Mouse (Mus musculus): Measurements from ENCODE around the gene Gm28551. TPM values are rescaled to one million over a fixed set of nuclear protein-coding genes. Genes with fewer than 3 reads are reported as not detected.
"Not testable (repeated sequence)": the region's sequence is repeated elsewhere in the genome, so short reads cannot be mapped to it uniquely, and the experiment has no call there.

Gm28551 gene
- polyA plus RNA-seq, 1 experiment from 2014 or later: 0.77 TPM

- WGBS: 65% methylated on average over 2 of the region's 2 CpGs
- not testable (repeated sequence) for ATAC-seq (ENCODE audit: low read depth)
Observed at GRCm38 (mm10) chr1:53337403-53337802, 15.1 kb downstream of the Gm28551 start.

GRCm38 (mm10) chr1:53335465-53335864 is 17.0 kb downstream of the Gm28551 start:
- Histone ChIP-seq H3K9ac (ENCODE audit: low read depth, low read length) (no peak overlapping the region), H3K4me3 (ENCODE audit: low read depth, low read length) (no peak overlapping the region), H3K9me3 (ENCODE audit: control insufficient read depth, low read length) (0 out of 2 replicates have a peak, but pooled peaks cover 4% of the 10 kb centered on the region), H3K36me3 (ENCODE audit: control insufficient read depth, insufficient read depth, low read length) (peaks cover 1% of the 10 kb centered on the region; the same call in 1 of the 2 replicates), H3K27ac (replicated peaks; ENCODE audit: low read depth, low read length) (no peak overlapping the region), H3K4me1 (ENCODE audit: control insufficient read depth, insufficient read depth, low read length) (no peaks in the 10 kb centered on the region), H3K27me3 (replicated peaks; ENCODE audit: control insufficient read depth, insufficient read depth, low read length) (no peaks in the 10 kb centered on the region), H3K4me2 (ENCODE audit: low read depth, low read length) (no peak overlapping the region)
- ATAC-seq (ENCODE audit: low read depth) (no peak), DNase-seq (ENCODE audit: low spot score) (no peak)

More at GRCm38 (mm10) chr1:53337403-53337802, 15.1 kb downstream of the Gm28551 start:
- not testable (repeated sequence) for H3K9ac ChIP-seq (ENCODE audit: low read depth, low read length); H3K27ac ChIP-seq (replicated peaks; ENCODE audit: low read depth, low read length); H3K27me3 ChIP-seq (replicated peaks; ENCODE audit: control insufficient read depth, insufficient read depth, low read length); H3K4me1 ChIP-seq (ENCODE audit: control insufficient read depth, insufficient read depth, low read length); H3K4me3 ChIP-seq (ENCODE audit: low read depth, low read length); DNase-seq (ENCODE audit: low spot score); H3K4me2 ChIP-seq (ENCODE audit: low read depth, low read length)
- Histone ChIP-seq H3K9me3 (ENCODE audit: control insufficient read depth, low read length) (0 out of 2 replicates have a peak, but pooled peaks cover 14% of the 10 kb centered on the region), H3K36me3 (ENCODE audit: control insufficient read depth, insufficient read depth, low read length) (peaks cover 21% of the 10 kb centered on the region)

GRCm38 (mm10) chr1:53333527-53333926 is 18.9 kb downstream of the Gm28551 start:
- H3K4me3 ChIP-seq (ENCODE audit: low read depth, low read length); DNase-seq (ENCODE audit: low spot score); H3K36me3 ChIP-seq (ENCODE audit: control insufficient read depth, insufficient read depth, low read length); H3K27ac ChIP-seq (replicated peaks; ENCODE audit: low read depth, low read length); H3K4me1 ChIP-seq (ENCODE audit: control insufficient read depth, insufficient read depth, low read length); H3K9me3 ChIP-seq (ENCODE audit: control insufficient read depth, low read length); H3K27me3 ChIP-seq (replicated peaks; ENCODE audit: control insufficient read depth, insufficient read depth, low read length); ATAC-seq (ENCODE audit: low read depth); H3K4me2 ChIP-seq (ENCODE audit: low read depth, low read length); H3K9ac ChIP-seq (ENCODE audit: low read depth, low read length): not testable (repeated sequence)
- WGBS: 76% methylated on average over 5 of the region's 5 CpGs

GRCm38 (mm10) chr1:53324827-53325494 is 27.5 kb downstream of the Gm28551 start:
- no peaks in the 10 kb centered on the region for H3K9me3 ChIP-seq (ENCODE audit: control insufficient read depth, low read length)
- ATAC-seq (ENCODE audit: low read depth) (no peak), DNase-seq (ENCODE audit: low spot score) (no peak)
- WGBS: 95% methylated on average over 5 of the region's 5 CpGs
- no peak overlapping the region for H3K4me2 ChIP-seq (ENCODE audit: low read depth, low read length)
- peaks cover 20% of the 10 kb centered on the region; the same call in 1 of the 2 replicates for H3K36me3 ChIP-seq (ENCODE audit: control insufficient read depth, insufficient read depth, low read length)
- H3K4me3 ChIP-seq (ENCODE audit: low read depth, low read length): no peak overlapping the region
- H3K27ac ChIP-seq (replicated peaks; ENCODE audit: low read depth, low read length): no peak overlapping the region
- no peaks in the 10 kb centered on the region for H3K27me3 ChIP-seq (replicated peaks; ENCODE audit: control insufficient read depth, insufficient read depth, low read length)
- no peak overlapping the region for H3K9ac ChIP-seq (ENCODE audit: low read depth, low read length)
- no peaks in the 10 kb centered on the region for H3K4me1 ChIP-seq (ENCODE audit: control insufficient read depth, insufficient read depth, low read length)

- no peaks in the 10 kb centered on the region for H3K4me1 ChIP-seq (ENCODE audit: control insufficient read depth, insufficient read depth, low read length)
- no peak overlapping the region for H3K4me2 ChIP-seq (ENCODE audit: low read depth, low read length)
- H3K9ac ChIP-seq (ENCODE audit: low read depth, low read length): no peak overlapping the region
- H3K27me3 ChIP-seq (replicated peaks; ENCODE audit: control insufficient read depth, insufficient read depth, low read length): no peaks in the 10 kb centered on the region
- DNase-seq (ENCODE audit: low spot score) (no peak), ATAC-seq (ENCODE audit: low read depth) (no peak)
- WGBS: 98% methylated on average over 1 of the region's 1 CpGs
- H3K27ac ChIP-seq (replicated peaks; ENCODE audit: low read depth, low read length): no peak overlapping the region
- H3K36me3 ChIP-seq (ENCODE audit: control insufficient read depth, insufficient read depth, low read length): peaks cover 22% of the 10 kb centered on the region; the same call in 1 of the 2 replicates
- H3K9me3 ChIP-seq (ENCODE audit: control insufficient read depth, low read length): no peaks in the 10 kb centered on the region
- H3K4me3 ChIP-seq (ENCODE audit: low read depth, low read length): no peak overlapping the region
Observed at GRCm38 (mm10) chr1:53324277-53324676, 28.2 kb downstream of the Gm28551 start.

GRCm38 (mm10) chr1:53323254-53323653 is 29.2 kb downstream of the Gm28551 start:
- DNase-seq (ENCODE audit: low spot score) (no peak), ATAC-seq (ENCODE audit: low read depth) (no peak)
- no peaks in the 10 kb centered on the region for H3K9me3 ChIP-seq (ENCODE audit: control insufficient read depth, low read length)
- WGBS: 86% methylated on average over 5 of the region's 5 CpGs
- no peak overlapping the region for H3K4me3 ChIP-seq (ENCODE audit: low read depth, low read length)
- no peak overlapping the region for H3K27ac ChIP-seq (replicated peaks; ENCODE audit: low read depth, low read length)
- peaks cover 26% of the 10 kb centered on the region; the same call in 1 of the 2 replicates for H3K36me3 ChIP-seq (ENCODE audit: control insufficient read depth, insufficient read depth, low read length)
- no peaks in the 10 kb centered on the region for H3K4me1 ChIP-seq (ENCODE audit: control insufficient read depth, insufficient read depth, low read length)
- no peak overlapping the region for H3K4me2 ChIP-seq (ENCODE audit: low read depth, low read length)
- H3K27me3 ChIP-seq (replicated peaks; ENCODE audit: control insufficient read depth, insufficient read depth, low read length): no peaks in the 10 kb centered on the region
- H3K9ac ChIP-seq (ENCODE audit: low read depth, low read length): no peak overlapping the region

GRCm38 (mm10) chr1:53321662-53322344 is 30.7 kb downstream of the Gm28551 start:
- WGBS: 97% methylated on average over 4 of the region's 4 CpGs
- H3K27ac ChIP-seq (replicated peaks; ENCODE audit: low read depth, low read length): no peak overlapping the region
- no peak for ATAC-seq (ENCODE audit: low read depth)

GRCm38 (mm10) chr1:53312989-53313967 is 39.2 kb downstream of the Gm28551 start, which contains the start of gene Osgepl1:
Gene Osgepl1 (plus strand): TSS chr1:53313624.
- ATAC-seq (ENCODE audit: low read depth) (peak; percentile 97), DNase-seq (ENCODE audit: low spot score) (peak; percentile 92)
- Histone ChIP-seq H3K9me3 (ENCODE audit: control insufficient read depth, low read length) (no peaks in the 10 kb centered on the region), H3K27ac (replicated peaks; ENCODE audit: low read depth, low read length) (peak within 1 kb of the TSS; percentile 87), H3K36me3 (ENCODE audit: control insufficient read depth, insufficient read depth, low read length) (peaks cover 13% of the 10 kb centered on the region), H3K9ac (ENCODE audit: low read depth, low read length) (peak within 1 kb of the TSS; percentile 83), H3K27me3 (replicated peaks; ENCODE audit: control insufficient read depth, insufficient read depth, low read length) (no peaks in the 10 kb centered on the region), H3K4me2 (ENCODE audit: low read depth, low read length) (peak within 1 kb of the TSS; percentile 58), H3K4me1 (ENCODE audit: control insufficient read depth, insufficient read depth, low read length) (0 out of 2 replicates have a peak, but pooled peaks cover 2% of the 10 kb centered on the region), H3K4me3 (ENCODE audit: low read depth, low read length) (peak within 1 kb of the TSS; percentile 66)
- 3% methylated on average over 27 of the region's 27 CpGs for WGBS

More at GRCm38 (mm10) chr1:53321662-53322344, 30.7 kb downstream of the Gm28551 start:
- Histone ChIP-seq H3K9me3 (ENCODE audit: control insufficient read depth, low read length) (no peaks in the 10 kb centered on the region), H3K4me1 (ENCODE audit: control insufficient read depth, insufficient read depth, low read length) (no peaks in the 10 kb centered on the region), H3K27me3 (replicated peaks; ENCODE audit: control insufficient read depth, insufficient read depth, low read length) (no peaks in the 10 kb centered on the region), H3K4me3 (ENCODE audit: low read depth, low read length) (no peak overlapping the region), H3K36me3 (ENCODE audit: control insufficient read depth, insufficient read depth, low read length) (peaks cover 39% of the 10 kb centered on the region), H3K9ac (ENCODE audit: low read depth, low read length) (no peak overlapping the region), H3K4me2 (ENCODE audit: low read depth, low read length) (no peak overlapping the region)
- DNase-seq (ENCODE audit: low spot score): no peak
